Mouse (Mus musculus): ENCODE measurements around the gene Cdkal1.

Cdkal1 gene

GRCm38 (mm10) chr13:29502481-29503146 is 352.9 kb downstream of the Cdkal1 start:
- no peak for DNase-seq (ENCODE audit: low read depth, low spot score)

GRCm38 (mm10) chr13:29501173-29501572 is 354.3 kb downstream of the Cdkal1 start:
- DNase-seq (ENCODE audit: low read depth, low spot score) = no peak

GRCm38 (mm10) chr13:29499750-29500149 is 355.7 kb downstream of the Cdkal1 start:
- DNase-seq (ENCODE audit: low read depth, low spot score) = no peak

GRCm38 (mm10) chr13:29497286-29497685 is 358.2 kb downstream of the Cdkal1 start:
- no peak for DNase-seq (ENCODE audit: low read depth, low spot score)

- no peak for DNase-seq (ENCODE audit: low read depth, low spot score)
These were observed 365.1 kb downstream of the Cdkal1 start for GRCm38 (mm10) chr13:29490341-29490740.

GRCm38 (mm10) chr13:29489476-29489875 is 366.0 kb downstream of the Cdkal1 start:
- DNase-seq (ENCODE audit: low read depth, low spot score) = no peak

- no peak for DNase-seq (ENCODE audit: low read depth, low spot score)
These were observed 368.8 kb downstream of the Cdkal1 start for GRCm38 (mm10) chr13:29486709-29487108.

GRCm38 (mm10) chr13:29483950-29484349 is 371.5 kb downstream of the Cdkal1 start:
- DNase-seq (ENCODE audit: low read depth, low spot score) = no peak

GRCm38 (mm10) chr13:29482147-29482863 is 373.2 kb downstream of the Cdkal1 start:
- DNase-seq (ENCODE audit: low read depth, low spot score) = no peak

- DNase-seq (ENCODE audit: low read depth, low spot score) = no peak
These were observed 379.1 kb downstream of the Cdkal1 start for GRCm38 (mm10) chr13:29476421-29476820.

GRCm38 (mm10) chr13:29474301-29474700 is 381.2 kb downstream of the Cdkal1 start:
- no peak for DNase-seq (ENCODE audit: low read depth, low spot score)

- DNase-seq (ENCODE audit: low read depth, low spot score) = no peak
These were observed 381.7 kb downstream of the Cdkal1 start for GRCm38 (mm10) chr13:29473779-29474178.

- no peak for DNase-seq (ENCODE audit: low read depth, low spot score)
These were observed 393.2 kb downstream of the Cdkal1 start for GRCm38 (mm10) chr13:29462271-29462670.

GRCm38 (mm10) chr13:29460741-29461140 is 394.7 kb downstream of the Cdkal1 start:
- no peak for DNase-seq (ENCODE audit: low read depth, low spot score)

- DNase-seq (ENCODE audit: low read depth, low spot score) = no peak
These were observed 397.1 kb downstream of the Cdkal1 start for GRCm38 (mm10) chr13:29458385-29458784.

- DNase-seq (ENCODE audit: low read depth, low spot score) = no peak
These were observed 418.4 kb downstream of the Cdkal1 start for GRCm38 (mm10) chr13:29437067-29437466.

- DNase-seq (ENCODE audit: low read depth, low spot score) = no peak
These were observed 420.7 kb downstream of the Cdkal1 start for GRCm38 (mm10) chr13:29434726-29435125.

- DNase-seq (ENCODE audit: low read depth, low spot score) = no peak
These were observed 424.6 kb downstream of the Cdkal1 start for GRCm38 (mm10) chr13:29430919-29431318.

- DNase-seq (ENCODE audit: low read depth, low spot score) = no peak
These were observed 425.6 kb downstream of the Cdkal1 start for GRCm38 (mm10) chr13:29429877-29430276.

- DNase-seq (ENCODE audit: low read depth, low spot score) = no peak
These were observed 426.3 kb downstream of the Cdkal1 start for GRCm38 (mm10) chr13:29429196-29429595.

GRCm38 (mm10) chr13:29416450-29417136 is 438.9 kb downstream of the Cdkal1 start:
- no peak for DNase-seq (ENCODE audit: low read depth, low spot score)

GRCm38 (mm10) chr13:29415967-29416366 is 439.5 kb downstream of the Cdkal1 start:
- DNase-seq (ENCODE audit: low read depth, low spot score) = no peak

GRCm38 (mm10) chr13:29414878-29415277 is 440.6 kb downstream of the Cdkal1 start:
- DNase-seq (ENCODE audit: low read depth, low spot score) = no peak

Data from CD4-positive, CD25-positive, alpha-beta regulatory T cell, adult 2 months (primary cell).